Mouse (Mus musculus): ENCODE measurements around the gene Dlgap4. TPM values are rescaled to one million over a fixed set of nuclear protein-coding genes. Genes with fewer than 3 reads are reported as not detected.
A peak's percentile ranks its signal among the peaks of the same experiment; 100 is the strongest.

Dlgap4 gene
- polyA plus RNA-seq, 1 experiment: 47.1 TPM

GRCm38 (mm10) chr2:156719549-156720312 lies 106.2 kb downstream of the Dlgap4 start:
- Histone ChIP-seq H3K4me3 (ENCODE audit: low read depth, low read length) (no peak overlapping the region), H3K36me3 (ENCODE audit: control insufficient read depth, insufficient read depth, low read length) (no peaks in the 10 kb centered on the region), H3K4me1 (ENCODE audit: control insufficient read depth, insufficient read depth, insufficient read length, low read length) (peaks cover 15% of the 10 kb centered on the region), H3K27me3 (ENCODE audit: control insufficient read depth, insufficient read depth, low read length) (no peaks in the 10 kb centered on the region), H3K27ac (ENCODE audit: insufficient read depth, low read depth, low read length) (no peak overlapping the region)
- 81% methylated on average over 8 of the region's 8 CpGs for WGBS
- no peak for TF ChIP-seq CTCF (IDR thresholded peaks at IDR 0.05; ENCODE audit: extremely low read depth, insufficient read length, insufficient replicate concordance, low read depth, low read length)
- no peak for TF ChIP-seq POLR2A (IDR thresholded peaks at IDR 0.05; ENCODE audit: low read depth, low read length)

GRCm38 (mm10) chr2:156720313-156720674 lies 106.8 kb downstream of the Dlgap4 start:
- Histone ChIP-seq H3K4me1 (ENCODE audit: control insufficient read depth, insufficient read depth, insufficient read length, low read length) (peaks cover 15% of the 10 kb centered on the region), H3K27ac (ENCODE audit: insufficient read depth, low read depth, low read length) (peak overlapping the region; percentile 67), H3K4me3 (ENCODE audit: low read depth, low read length) (peak overlapping the region; percentile 94), H3K27me3 (ENCODE audit: control insufficient read depth, insufficient read depth, low read length) (no peaks in the 10 kb centered on the region), H3K36me3 (ENCODE audit: control insufficient read depth, insufficient read depth, low read length) (no peaks in the 10 kb centered on the region)
- TF ChIP-seq CTCF (IDR thresholded peaks at IDR 0.05; ENCODE audit: extremely low read depth, insufficient read length, insufficient replicate concordance, low read depth, low read length) (no peak), POLR2A (IDR thresholded peaks at IDR 0.05; ENCODE audit: low read depth, low read length) (0 out of 2 replicates have a peak, but pooled peaks have one; percentile 38)
- WGBS: 2% methylated on average over 10 of the region's 10 CpGs

- H3K27ac ChIP-seq (ENCODE audit: insufficient read depth, low read depth, low read length): peak overlapping the region; percentile 69
- under 1% methylated on average over 97 of the region's 114 CpGs for whole genome bisulfite sequencing
- no peaks in the 10 kb centered on the region for H3K36me3 ChIP-seq (ENCODE audit: control insufficient read depth, insufficient read depth, low read length)
- peak overlapping the region; percentile 94 for H3K4me3 ChIP-seq (ENCODE audit: low read depth, low read length)
- peak; percentile 62 for TF ChIP-seq CTCF (IDR thresholded peaks at IDR 0.05; ENCODE audit: extremely low read depth, insufficient read length, insufficient replicate concordance, low read depth, low read length)
- TF ChIP-seq POLR2A (IDR thresholded peaks at IDR 0.05; ENCODE audit: low read depth, low read length): peak; percentile 59
- H3K27me3 ChIP-seq (ENCODE audit: control insufficient read depth, insufficient read depth, low read length): no peaks in the 10 kb centered on the region
- H3K4me1 ChIP-seq (ENCODE audit: control insufficient read depth, insufficient read depth, insufficient read length, low read length): peaks cover 19% of the 10 kb centered on the region
Measured at GRCm38 (mm10) chr2:156720675-156721553, 107.4 kb downstream of the Dlgap4 start.

- peaks cover 26% of the 10 kb centered on the region for H3K4me1 ChIP-seq (ENCODE audit: control insufficient read depth, insufficient read depth, insufficient read length, low read length)
- TF ChIP-seq CTCF (IDR thresholded peaks at IDR 0.05; ENCODE audit: extremely low read depth, insufficient read length, insufficient replicate concordance, low read depth, low read length) (no peak), POLR2A (IDR thresholded peaks at IDR 0.05; ENCODE audit: low read depth, low read length) (no peak)
- H3K27me3 ChIP-seq (ENCODE audit: control insufficient read depth, insufficient read depth, low read length): no peaks in the 10 kb centered on the region
- H3K36me3 ChIP-seq (ENCODE audit: control insufficient read depth, insufficient read depth, low read length): no peaks in the 10 kb centered on the region
- H3K4me3 ChIP-seq (ENCODE audit: low read depth, low read length): peak overlapping the region; percentile 94
- peak overlapping the region; percentile 69 for H3K27ac ChIP-seq (ENCODE audit: insufficient read depth, low read depth, low read length)
- WGBS: 2% methylated on average over 17 of the region's 17 CpGs
Measured at GRCm38 (mm10) chr2:156721554-156722070, 108.1 kb downstream of the Dlgap4 start.

GRCm38 (mm10) chr2:156722071-156722575 lies 108.6 kb downstream of the Dlgap4 start:
- TF ChIP-seq CTCF (IDR thresholded peaks at IDR 0.05; ENCODE audit: extremely low read depth, insufficient read length, insufficient replicate concordance, low read depth, low read length) (no peak), POLR2A (IDR thresholded peaks at IDR 0.05; ENCODE audit: low read depth, low read length) (no peak)
- Histone ChIP-seq H3K4me1 (ENCODE audit: control insufficient read depth, insufficient read depth, insufficient read length, low read length) (peaks cover 31% of the 10 kb centered on the region), H3K4me3 (ENCODE audit: low read depth, low read length) (peak overlapping the region; percentile 94), H3K36me3 (ENCODE audit: control insufficient read depth, insufficient read depth, low read length) (no peaks in the 10 kb centered on the region), H3K27ac (ENCODE audit: insufficient read depth, low read depth, low read length) (peak overlapping the region; percentile 69), H3K27me3 (ENCODE audit: control insufficient read depth, insufficient read depth, low read length) (no peaks in the 10 kb centered on the region)
- 3% methylated on average over 15 of the region's 15 CpGs for WGBS

GRCm38 (mm10) chr2:156722752-156723151 lies 109.2 kb downstream of the Dlgap4 start:
- Histone ChIP-seq H3K27ac (ENCODE audit: insufficient read depth, low read depth, low read length) (no peak overlapping the region), H3K36me3 (ENCODE audit: control insufficient read depth, insufficient read depth, low read length) (no peaks in the 10 kb centered on the region), H3K27me3 (ENCODE audit: control insufficient read depth, insufficient read depth, low read length) (no peaks in the 10 kb centered on the region), H3K4me1 (ENCODE audit: control insufficient read depth, insufficient read depth, insufficient read length, low read length) (peaks cover 27% of the 10 kb centered on the region), H3K4me3 (ENCODE audit: low read depth, low read length) (no peak overlapping the region)
- WGBS: 54% methylated on average over 5 of the region's 5 CpGs
- TF ChIP-seq POLR2A (IDR thresholded peaks at IDR 0.05; ENCODE audit: low read depth, low read length) (no peak), CTCF (IDR thresholded peaks at IDR 0.05; ENCODE audit: extremely low read depth, insufficient read length, insufficient replicate concordance, low read depth, low read length) (no peak)

Data from small intestine, adult 2 months (tissue).